Comparison of ENCODE assay signal across 1 mouse cellular context in genomic region chr7:127648516-127649201, GRCm38 (mm10).
TF ChIP-seq lines count a peak whose summit lies in the region.

No protein-coding gene starts in this region.

TF ChIP-seq in MEL, 35 proteins besides CTCF, POLR2A, EP300 and RAD21 (continued from another document):
- TF ChIP-seq USF2 (IDR thresholded peaks at IDR 0.05; ENCODE audit: borderline replicate concordance in 1 of 2, insufficient read depth in 1 of 2, low read depth in 1 of 2, low read length in 2 of 2) = peak in 1 of 2 experiments; percentile 64; a peak in 2 of 4 replicates
- TF ChIP-seq TBP (IDR thresholded peaks at IDR 0.05; ENCODE audit: low read depth, low read length) = no peak
- peak; percentile 61 for TF ChIP-seq TCF12 (IDR thresholded peaks at IDR 0.05; ENCODE audit: low read depth, low read length)
- TF ChIP-seq POLR2AphosphoS5 (IDR thresholded peaks at IDR 0.05; ENCODE audit: borderline replicate concordance, low read depth, low read length) = no peak
- no peak for TF ChIP-seq JUND (IDR thresholded peaks at IDR 0.05; ENCODE audit: low read depth, low read length)
- no peak for TF ChIP-seq MEF2A (IDR thresholded peaks at IDR 0.05; ENCODE audit: extremely low read depth, insufficient replicate concordance, low read depth, low read length, poor library complexity, severe bottlenecking)
- TF ChIP-seq GABPA (IDR thresholded peaks at IDR 0.05; ENCODE audit: low read depth, low read length) = no peak
- TF ChIP-seq MXI1 (IDR thresholded peaks at IDR 0.05; ENCODE audit: low read depth, low read length) = no peak
- no peak for TF ChIP-seq CHD1 (IDR thresholded peaks at IDR 0.05; ENCODE audit: low read depth, low read length)
- no peak for TF ChIP-seq RCOR1 (IDR thresholded peaks at IDR 0.05; ENCODE audit: low read depth, low read length)
- no peak for TF ChIP-seq HCFC1 (IDR thresholded peaks at IDR 0.05; ENCODE audit: low read depth, low read length)
- no peak for TF ChIP-seq TAL1 (IDR thresholded peaks at IDR 0.05; ENCODE audit: low read length)
- TF ChIP-seq MYC (IDR thresholded peaks at IDR 0.05; ENCODE audit: low read depth, low read length) = no peak
- peak; percentile 90 for TF ChIP-seq ZNF384 (IDR thresholded peaks at IDR 0.05; ENCODE audit: low read depth, low read length)
- no peak for TF ChIP-seq ETS1 (IDR thresholded peaks at IDR 0.05; ENCODE audit: low read depth, low read length)
- TF ChIP-seq MAZ (IDR thresholded peaks at IDR 0.05; ENCODE audit: low read depth, low read length) = no peak
- TF ChIP-seq BHLHE40 (IDR thresholded peaks at IDR 0.05; ENCODE audit: borderline replicate concordance, low read depth, low read length) = peak; percentile 63; the same call in 1 of the 2 replicates
